Mouse (Mus musculus) hindbrain, embryonic 15.5 days (tissue): Measurements from ENCODE around the gene Gorasp2. TPM values are rescaled to one million over a fixed set of nuclear protein-coding genes. Genes with fewer than 3 reads are reported as not detected.

Experiments used
- ATAC-seq: fragments of 200-750 bp; cut with Nextera tagmentation; 2 replicates; pipeline ENCODE4 v1.8.0; 2017; ENCODE audit warnings: low read depth, moderate number of reproducible peaks, moderate TSS enrichment; ENCODE audit not compliant: low FRiP score
- H3K27ac ChIP-seq: fragments of 300-500 bp; sonication (generic); replicated peaks from 2 replicates; pipeline ENCODE4 v1.5.1; 2015; ENCODE audit warnings: mild to moderate bottlenecking, inconsistent platforms
- H3K27me3 ChIP-seq: fragments of 300-500 bp; sonication (generic); 2 replicates; pipeline ENCODE4 v1.6.1; 2015; ENCODE audit warnings: control low read depth, inconsistent platforms
- H3K36me3 ChIP-seq: fragments of 300-500 bp; sonication (generic); 2 replicates; pipeline ENCODE4 v1.6.1; 2015; ENCODE audit warnings: control low read depth, inconsistent platforms
- H3K4me1 ChIP-seq: fragments of 300-500 bp; sonication (generic); replicated peaks from 2 replicates; pipeline ENCODE4 v1.6.1; 2015; ENCODE audit warnings: control low read depth, inconsistent platforms
- H3K4me2 ChIP-seq: fragments of 300-500 bp; sonication (generic); 2 replicates; pipeline ENCODE4 v1.6.1; 2015; ENCODE audit warnings: moderate library complexity, mild to moderate bottlenecking, inconsistent platforms
- H3K4me3 ChIP-seq: fragments of 300-500 bp; sonication (generic); 2 replicates; pipeline ENCODE4 v1.5.1; 2015; ENCODE audit warnings: mild to moderate bottlenecking, inconsistent platforms
- H3K9ac ChIP-seq: fragments of 300-500 bp; sonication (generic); 2 replicates; pipeline ENCODE4 v1.6.1; 2015; ENCODE audit warnings: inconsistent platforms
- H3K9me3 ChIP-seq: fragments of 300-500 bp; sonication (generic); 2 replicates; pipeline ENCODE4 v1.6.1; 2016; ENCODE audit warnings: control low read depth, inconsistent platforms
- WGBS: fragments of 180-500 bp; shearing (Covaris S2); methylation state at CpG from one replicate; pipeline ENCODE4 v1.1.7; 2015; 5-methylcytosine and 5-hydroxymethylcytosine counted together
- polyA plus RNA-seq: library from polyadenylated mRNA; unstranded; fragments of >200 nt; fragmentation: Nextera tagmentation; extraction: Ambion mirVana; gene quantifications from 2 replicates; pipeline ENCODE4 v1.2.1, GENCODE M21; 2015

The Gorasp2 gene
- polyA plus RNA-seq, 1 experiment from 2014 or later: 144 TPM

- WGBS: 78% methylated on average over 13 of the region's 13 CpGs
- no peak overlapping the region for H3K27ac ChIP-seq
- no peak overlapping the region for H3K4me2 ChIP-seq
- H3K36me3 ChIP-seq: peaks cover 12% of the 10 kb centered on the region
- no peak for ATAC-seq
- H3K27me3 ChIP-seq: no peaks in the 10 kb centered on the region
- 0 out of 2 replicates have a peak, but pooled peaks cover 8% of the 10 kb centered on the region for H3K4me1 ChIP-seq
- H3K9ac ChIP-seq: no peak overlapping the region
- no peaks in the 10 kb centered on the region for H3K9me3 ChIP-seq
- H3K4me3 ChIP-seq: no peak overlapping the region
These were observed 47.8 kb downstream of the Gorasp2 start for GRCm38 (mm10) chr2:70708986-70709730.

- no peaks in the 10 kb centered on the region for H3K9me3 ChIP-seq
- no peaks in the 10 kb centered on the region for H3K27me3 ChIP-seq
- H3K9ac ChIP-seq: no peak overlapping the region
- no peak overlapping the region for H3K4me3 ChIP-seq
- no peak overlapping the region for H3K4me2 ChIP-seq
- 94% methylated on average over 7 of the region's 7 CpGs for WGBS
- ATAC-seq: no peak
- H3K36me3 ChIP-seq: peaks cover 18% of the 10 kb centered on the region
- H3K4me1 ChIP-seq: 0 out of 2 replicates have a peak, but pooled peaks cover under 1% of the 10 kb centered on the region
- H3K27ac ChIP-seq: no peak overlapping the region
These were observed 48.9 kb downstream of the Gorasp2 start for GRCm38 (mm10) chr2:70710236-70710635.

GRCm38 (mm10) chr2:70710878-70711277, 49.5 kb downstream of the Gorasp2 start:
- Histone ChIP-seq H3K4me1 (no peaks in the 10 kb centered on the region), H3K9ac (no peak overlapping the region), H3K4me3 (no peak overlapping the region), H3K27me3 (no peaks in the 10 kb centered on the region), H3K36me3 (peaks cover 23% of the 10 kb centered on the region), H3K27ac (no peak overlapping the region), H3K9me3 (no peaks in the 10 kb centered on the region), H3K4me2 (no peak overlapping the region)
- 94% methylated on average over 4 of the region's 4 CpGs for WGBS
- ATAC-seq: no peak

GRCm38 (mm10) chr2:70723610-70724243, 62.4 kb downstream of the Gorasp2 start:
- WGBS: 88% methylated on average over 9 of the region's 9 CpGs
- Histone ChIP-seq H3K4me3 (no peak overlapping the region), H3K9me3 (no peaks in the 10 kb centered on the region), H3K36me3 (peaks cover 43% of the 10 kb centered on the region), H3K9ac (no peak overlapping the region), H3K27me3 (no peaks in the 10 kb centered on the region), H3K4me2 (no peak overlapping the region), H3K27ac (no peak overlapping the region), H3K4me1 (no peaks in the 10 kb centered on the region)
- ATAC-seq: no peak

- Histone ChIP-seq H3K9ac (no peak overlapping the region), H3K27me3 (no peaks in the 10 kb centered on the region), H3K4me1 (no peaks in the 10 kb centered on the region), H3K9me3 (no peaks in the 10 kb centered on the region), H3K27ac (no peak overlapping the region), H3K36me3 (peaks cover 18% of the 10 kb centered on the region), H3K4me3 (no peak overlapping the region), H3K4me2 (no peak overlapping the region)
- WGBS: 88% methylated on average over 2 of the region's 2 CpGs
- no peak for ATAC-seq
These were observed 65.7 kb downstream of the Gorasp2 start for GRCm38 (mm10) chr2:70727089-70727488.

GRCm38 (mm10) chr2:70735534-70735933, 74.2 kb downstream of the Gorasp2 start:
- H3K27me3 ChIP-seq: no peaks in the 10 kb centered on the region
- 89% methylated on average over 4 of the region's 4 CpGs for WGBS
- H3K4me1 ChIP-seq: no peaks in the 10 kb centered on the region
- no peak overlapping the region for H3K4me3 ChIP-seq
- no peak overlapping the region for H3K4me2 ChIP-seq
- H3K9me3 ChIP-seq: no peaks in the 10 kb centered on the region
- no peak for ATAC-seq
- no peak overlapping the region for H3K27ac ChIP-seq
- H3K36me3 ChIP-seq: peaks cover 13% of the 10 kb centered on the region; the same call in 1 of the 2 replicates
- no peak overlapping the region for H3K9ac ChIP-seq

- no peak overlapping the region for H3K27ac ChIP-seq
- H3K4me3 ChIP-seq: no peak overlapping the region
- H3K36me3 ChIP-seq: peaks cover 17% of the 10 kb centered on the region
- no peak for ATAC-seq
- 80% methylated on average over 5 of the region's 5 CpGs for WGBS
- no peaks in the 10 kb centered on the region for H3K4me1 ChIP-seq
- no peaks in the 10 kb centered on the region for H3K27me3 ChIP-seq
- H3K9ac ChIP-seq: no peak overlapping the region
- H3K4me2 ChIP-seq: no peak overlapping the region
- H3K9me3 ChIP-seq: no peaks in the 10 kb centered on the region
These were observed 74.6 kb downstream of the Gorasp2 start for GRCm38 (mm10) chr2:70736008-70736407.

- WGBS: 44% methylated on average over 5 of the region's 5 CpGs
- Histone ChIP-seq H3K4me1 (no peaks in the 10 kb centered on the region), H3K4me2 (no peak overlapping the region), H3K9ac (no peak overlapping the region), H3K27ac (no peak overlapping the region), H3K27me3 (no peaks in the 10 kb centered on the region), H3K4me3 (no peak overlapping the region), H3K36me3 (peaks cover 29% of the 10 kb centered on the region), H3K9me3 (no peaks in the 10 kb centered on the region)
- ATAC-seq: no peak
These were observed 80.5 kb downstream of the Gorasp2 start for GRCm38 (mm10) chr2:70741901-70742300.

- no peak overlapping the region for H3K4me3 ChIP-seq
- WGBS: 85% methylated on average over 2 of the region's 2 CpGs
- H3K9me3 ChIP-seq: no peaks in the 10 kb centered on the region
- H3K4me2 ChIP-seq: no peak overlapping the region
- H3K27ac ChIP-seq: no peak overlapping the region
- H3K36me3 ChIP-seq: peaks cover 29% of the 10 kb centered on the region
- H3K4me1 ChIP-seq: no peaks in the 10 kb centered on the region
- H3K9ac ChIP-seq: no peak overlapping the region
- ATAC-seq: no peak
- no peaks in the 10 kb centered on the region for H3K27me3 ChIP-seq
These were observed 81.2 kb downstream of the Gorasp2 start for GRCm38 (mm10) chr2:70742588-70742987.

GRCm38 (mm10) chr2:70751655-70752054, 90.3 kb downstream of the Gorasp2 start:
- H3K4me3 ChIP-seq: no peak overlapping the region
- H3K4me2 ChIP-seq: no peak overlapping the region
- H3K9me3 ChIP-seq: no peaks in the 10 kb centered on the region
- no peaks in the 10 kb centered on the region for H3K27me3 ChIP-seq
- no peak overlapping the region for H3K9ac ChIP-seq
- H3K36me3 ChIP-seq: 0 out of 2 replicates have a peak, but pooled peaks cover 5% of the 10 kb centered on the region
- ATAC-seq: no peak
- 95% methylated on average over 2 of the region's 2 CpGs for WGBS
- H3K27ac ChIP-seq: no peak overlapping the region
- H3K4me1 ChIP-seq: no peaks in the 10 kb centered on the region

GRCm38 (mm10) chr2:70752149-70752548, 90.8 kb downstream of the Gorasp2 start:
- Histone ChIP-seq H3K4me3 (no peak overlapping the region), H3K27me3 (no peaks in the 10 kb centered on the region), H3K36me3 (0 out of 2 replicates have a peak, but pooled peaks cover 5% of the 10 kb centered on the region), H3K9ac (no peak overlapping the region), H3K4me2 (no peak overlapping the region), H3K9me3 (no peaks in the 10 kb centered on the region), H3K4me1 (no peaks in the 10 kb centered on the region), H3K27ac (no peak overlapping the region)
- ATAC-seq: no peak
- WGBS: 93% methylated on average over 5 of the region's 5 CpGs
